Mouse (Mus musculus) erythroblast, embryonic 14.5 days (primary cell): ENCODE measurements around the gene 2310030G06Rik. TPM values are rescaled to one million over a fixed set of nuclear protein-coding genes. Genes with fewer than 3 reads are reported as not detected.

Experiments used
- H3K27me3 ChIP-seq: 2 replicates; pipeline ENCODE4 v1.6.1; 2012; ENCODE audit warnings: inconsistent platforms; ENCODE audit not compliant: control insufficient read depth
- H3K36me3 ChIP-seq: 2 replicates; pipeline ENCODE4 v1.6.1; 2012; ENCODE audit warnings: mild to moderate bottlenecking, inconsistent platforms; ENCODE audit not compliant: control insufficient read depth
- H3K4me1 ChIP-seq: 2 replicates; pipeline ENCODE4 v1.6.1; 2012; ENCODE audit warnings: inconsistent platforms; ENCODE audit not compliant: control insufficient read depth
- H3K4me3 ChIP-seq: replicated peaks from 2 replicates; pipeline ENCODE3; 2012; ENCODE audit warnings: moderate library complexity, mild to moderate bottlenecking, inconsistent platforms
- H3K9me3 ChIP-seq: 2 replicates; pipeline ENCODE4 v1.6.1; 2012; ENCODE audit warnings: low read length, inconsistent platforms, mixed read lengths; ENCODE audit not compliant: control insufficient read depth
- GATA1 ChIP-seq: IDR thresholded peaks from 2 replicates; pipeline ENCODE4 v1.6.1; 2012; ENCODE audit warnings: low read length, inconsistent platforms, mixed read lengths
- TAL1 ChIP-seq: IDR thresholded peaks from 3 replicates; pipeline ENCODE4 v1.6.1; 2012; ENCODE audit warnings: low read length, inconsistent platforms, mixed read lengths
- polyA plus RNA-seq: library from polyadenylated mRNA; stranded (reverse); fragments of >175 nt; gene quantifications from 2 replicates; pipeline ENCODE4 v1.2.3, GENCODE M21; 2012

Gene 2310030G06Rik
- polyA plus RNA-seq, 1 experiment = not detected

DNA sequence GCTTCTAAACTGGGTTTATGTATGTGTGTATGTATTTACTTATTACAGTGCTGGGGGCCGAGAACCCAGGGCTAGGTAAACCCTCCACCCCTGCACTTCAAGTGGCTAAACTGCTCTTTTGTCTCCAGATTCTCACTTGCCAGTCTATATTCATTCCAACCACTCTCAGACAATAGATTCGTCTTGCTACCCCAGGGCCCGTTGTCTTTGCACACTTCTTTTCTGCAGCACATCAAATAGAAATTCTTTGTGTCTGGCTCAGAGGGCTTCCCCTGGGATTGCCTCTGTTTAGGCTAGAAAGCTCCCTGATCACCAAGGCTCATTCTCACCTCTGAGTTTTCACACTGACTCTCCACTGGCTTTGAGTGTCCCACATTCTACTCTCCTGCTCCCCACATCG is 13.8 kb downstream of the 2310030G06Rik start:
- peaks cover 4% of the 10 kb centered on the region for H3K4me1 ChIP-seq
- no peak for TF ChIP-seq GATA1
- no peak for TF ChIP-seq TAL1
- no peaks in the 10 kb centered on the region for H3K36me3 ChIP-seq
- no peak overlapping the region for H3K4me3 ChIP-seq
- H3K9me3 ChIP-seq = no peaks in the 10 kb centered on the region
- peaks cover 25% of the 10 kb centered on the region for H3K27me3 ChIP-seq

DNA sequence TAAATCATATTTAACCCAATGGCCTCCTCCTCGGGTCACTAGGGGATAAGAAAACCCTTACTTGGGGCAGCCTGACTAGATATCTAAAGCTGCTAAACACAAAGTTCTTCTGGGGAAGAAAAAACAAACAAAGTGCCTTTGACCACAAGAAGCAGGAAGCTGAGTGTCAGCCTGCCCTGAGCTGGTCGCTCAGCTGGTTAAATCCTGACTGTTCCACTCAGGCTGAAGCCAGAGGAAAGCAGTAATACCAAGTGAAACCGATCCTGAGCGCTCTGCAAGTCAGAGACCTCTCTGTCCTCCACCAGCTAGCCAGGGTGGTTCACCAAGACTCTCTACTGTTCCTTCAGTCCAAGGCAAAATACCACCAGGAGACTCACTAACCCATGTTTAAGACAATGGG is 16.7 kb downstream of the 2310030G06Rik start:
- Histone ChIP-seq H3K36me3 (no peaks in the 10 kb centered on the region), H3K9me3 (no peaks in the 10 kb centered on the region), H3K27me3 (peaks cover 43% of the 10 kb centered on the region), H3K4me3 (no peak overlapping the region), H3K4me1 (peaks cover 4% of the 10 kb centered on the region)
- no peak for TF ChIP-seq TAL1
- TF ChIP-seq GATA1 = no peak

DNA sequence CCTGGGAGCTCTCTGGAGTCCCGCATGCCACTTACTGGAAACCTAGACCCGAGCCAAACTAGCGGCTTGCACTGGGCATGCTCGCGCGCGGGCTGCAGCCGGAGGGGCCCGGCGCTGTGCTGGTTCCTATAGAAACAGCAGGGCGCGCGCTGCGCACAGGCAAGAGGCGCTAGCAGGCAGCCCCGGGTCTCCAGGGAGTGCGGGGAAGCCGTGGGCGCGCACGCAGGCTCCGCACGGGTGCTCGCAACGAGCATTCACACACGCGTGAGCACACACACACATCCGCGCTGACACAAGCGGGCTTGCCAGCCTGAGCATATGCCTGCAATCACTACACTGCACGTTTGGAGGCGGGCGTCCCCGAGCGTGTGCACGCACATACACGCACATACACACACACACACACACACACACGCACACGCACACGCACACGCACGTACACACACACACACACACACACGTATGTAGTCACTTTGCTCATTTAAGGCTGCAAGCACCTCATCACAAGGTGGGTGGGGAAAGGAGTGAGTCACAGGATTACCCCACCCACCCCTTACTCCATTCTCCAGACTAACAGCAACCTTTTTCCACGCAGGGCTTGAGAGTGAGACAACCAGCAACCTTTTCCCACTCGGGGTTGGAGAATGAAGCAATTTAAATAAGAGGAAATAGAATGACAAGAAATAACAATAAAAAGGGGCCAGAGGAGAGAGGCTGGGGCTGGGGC is 18.2 kb downstream of the 2310030G06Rik start:
- Histone ChIP-seq H3K9me3 (no peaks in the 10 kb centered on the region), H3K4me3 (peak overlapping the region; percentile 44), H3K4me1 (peaks cover 4% of the 10 kb centered on the region), H3K27me3 (peaks cover 49% of the 10 kb centered on the region), H3K36me3 (no peaks in the 10 kb centered on the region)
- no peak for TF ChIP-seq GATA1
- no peak for TF ChIP-seq TAL1

DNA sequence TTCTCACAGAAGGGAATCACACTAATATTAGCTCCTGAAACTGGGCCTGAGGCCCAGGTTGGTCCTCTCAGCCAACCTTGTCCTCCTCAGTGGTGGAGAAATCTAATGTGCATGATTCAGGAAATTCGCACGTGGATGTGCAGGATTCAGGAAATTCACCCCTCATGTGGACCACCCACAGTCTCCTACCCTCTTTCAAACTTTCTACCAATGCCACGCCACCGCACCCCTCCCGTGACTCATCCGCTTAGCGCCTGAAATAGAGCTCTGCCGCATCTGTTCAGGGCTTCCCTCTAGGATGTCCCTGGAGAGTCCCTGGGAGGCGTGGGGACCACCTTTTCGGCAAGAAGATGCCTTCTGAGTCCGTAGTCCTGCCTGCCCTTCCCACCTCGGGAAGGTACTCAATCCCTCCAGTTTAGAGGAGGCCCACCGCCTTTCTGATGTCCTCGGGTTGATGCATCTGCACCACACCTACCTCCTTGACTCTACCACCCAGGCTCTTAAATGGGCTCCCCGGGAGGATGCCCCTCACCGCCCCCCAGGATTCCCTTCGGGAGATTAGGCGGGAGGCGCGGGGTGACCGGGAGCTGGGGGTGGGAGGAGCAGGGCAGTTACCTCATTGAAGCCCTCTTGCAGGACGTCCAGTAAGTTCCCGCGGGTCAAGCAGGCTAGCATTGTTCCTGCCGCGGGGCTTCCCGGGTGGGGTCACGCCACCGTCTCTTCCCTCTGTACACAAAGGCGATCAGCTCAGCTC is 19.0 kb downstream of the 2310030G06Rik start:
- TF ChIP-seq GATA1 (no peak), TAL1 (no peak)
- Histone ChIP-seq H3K27me3 (peaks cover 49% of the 10 kb centered on the region), H3K4me1 (peaks cover 4% of the 10 kb centered on the region), H3K36me3 (no peaks in the 10 kb centered on the region), H3K9me3 (no peaks in the 10 kb centered on the region), H3K4me3 (peak overlapping the region; percentile 44)

DNA sequence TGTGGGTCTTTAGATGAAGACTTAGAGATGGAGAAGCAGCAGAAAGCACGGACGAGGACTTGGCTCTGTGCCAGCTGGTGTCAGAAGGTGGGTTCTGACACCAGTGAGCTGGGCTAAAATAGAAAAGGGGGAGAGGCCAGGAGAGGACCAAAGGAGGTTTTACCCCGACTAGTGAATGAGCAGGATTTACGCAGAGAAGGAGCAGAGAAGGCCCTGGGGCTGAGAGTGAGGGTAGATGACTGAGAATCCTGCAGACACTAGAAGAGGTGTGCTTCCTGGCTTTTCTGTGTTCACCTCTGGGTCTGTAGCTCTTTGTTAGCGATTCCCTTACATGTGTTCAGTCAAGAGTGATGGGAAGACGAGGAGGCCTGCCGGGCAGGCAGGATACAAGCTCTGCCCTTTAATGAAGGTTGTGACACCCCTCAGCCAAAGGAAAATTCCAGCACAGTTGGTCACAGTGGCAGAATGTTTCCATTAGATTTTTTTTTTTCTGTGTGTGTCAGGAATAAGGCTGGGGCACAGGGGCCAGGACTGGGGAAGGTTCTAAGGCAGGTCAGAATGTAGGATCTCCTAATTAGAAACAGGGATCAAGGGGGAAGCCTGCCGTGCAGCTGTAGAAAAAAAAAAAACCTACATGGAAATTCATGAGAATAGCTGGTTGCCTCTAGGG is 20.3 kb downstream of the 2310030G06Rik start:
- no peaks in the 10 kb centered on the region for H3K9me3 ChIP-seq
- H3K4me3 ChIP-seq = no peak overlapping the region
- H3K27me3 ChIP-seq = peaks cover 49% of the 10 kb centered on the region
- no peaks in the 10 kb centered on the region for H3K36me3 ChIP-seq
- peaks cover 4% of the 10 kb centered on the region for H3K4me1 ChIP-seq
- no peak for TF ChIP-seq GATA1

DNA sequence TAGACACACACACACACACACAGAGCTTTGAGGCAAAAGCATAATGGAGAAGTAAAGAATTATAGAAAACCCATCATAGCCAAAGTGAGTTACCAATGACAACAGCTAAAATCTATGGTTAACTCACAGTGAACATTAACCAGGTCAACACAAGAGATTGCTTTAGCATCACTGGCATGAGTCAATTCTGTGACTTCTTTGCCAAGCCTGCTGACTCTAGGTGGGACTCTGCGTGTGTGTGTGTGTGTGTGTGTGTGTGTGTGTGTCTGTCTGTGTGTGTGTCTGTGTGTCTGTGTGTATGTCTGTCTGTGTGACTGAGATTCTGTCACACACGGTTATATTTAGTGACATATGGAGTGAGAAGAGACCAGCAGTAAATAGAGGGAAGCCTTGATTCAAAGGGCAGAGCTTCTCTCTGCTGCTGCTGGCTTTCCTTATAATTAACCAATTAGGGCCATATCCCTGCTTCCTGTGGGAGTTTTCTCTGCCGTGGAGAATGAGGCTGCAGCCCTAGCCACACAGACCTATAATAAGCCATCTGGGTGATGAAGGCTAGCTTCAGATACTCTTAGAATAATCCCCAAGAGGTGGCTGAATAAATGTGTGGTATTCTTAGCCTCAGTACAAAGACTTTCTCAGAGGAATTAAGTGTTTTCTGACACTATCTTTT is 21.5 kb downstream of the 2310030G06Rik start:
- Histone ChIP-seq H3K9me3 (no peaks in the 10 kb centered on the region), H3K4me1 (peaks cover 4% of the 10 kb centered on the region), H3K4me3 (no peak overlapping the region), H3K36me3 (no peaks in the 10 kb centered on the region), H3K27me3 (peaks cover 48% of the 10 kb centered on the region)
- no peak for TF ChIP-seq GATA1
- TF ChIP-seq TAL1 = no peak

DNA sequence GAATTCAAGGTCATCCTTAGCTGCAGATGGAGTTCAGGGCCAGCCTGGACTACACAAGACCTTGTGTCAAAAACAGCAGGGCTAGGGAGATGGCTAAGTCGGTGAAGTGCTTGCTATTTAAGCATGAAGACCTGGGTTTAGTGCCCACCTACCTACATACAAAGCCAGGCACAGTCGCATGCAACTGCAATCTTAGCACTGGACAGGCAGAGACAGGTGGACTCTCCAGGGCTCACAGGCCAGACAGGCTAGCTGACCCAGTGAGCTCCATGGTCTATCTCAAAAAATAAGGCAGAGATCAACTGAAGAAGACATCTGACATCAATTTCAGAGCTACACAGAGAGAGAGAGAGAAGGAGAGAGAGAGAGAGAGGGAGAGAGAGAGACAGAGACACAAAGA is 22.2 kb downstream of the 2310030G06Rik start:
- Histone ChIP-seq H3K9me3 (no peaks in the 10 kb centered on the region), H3K36me3 (no peaks in the 10 kb centered on the region), H3K4me3 (no peak overlapping the region), H3K27me3 (peaks cover 42% of the 10 kb centered on the region), H3K4me1 (peaks cover 4% of the 10 kb centered on the region)
- no peak for TF ChIP-seq TAL1
- no peak for TF ChIP-seq GATA1

DNA sequence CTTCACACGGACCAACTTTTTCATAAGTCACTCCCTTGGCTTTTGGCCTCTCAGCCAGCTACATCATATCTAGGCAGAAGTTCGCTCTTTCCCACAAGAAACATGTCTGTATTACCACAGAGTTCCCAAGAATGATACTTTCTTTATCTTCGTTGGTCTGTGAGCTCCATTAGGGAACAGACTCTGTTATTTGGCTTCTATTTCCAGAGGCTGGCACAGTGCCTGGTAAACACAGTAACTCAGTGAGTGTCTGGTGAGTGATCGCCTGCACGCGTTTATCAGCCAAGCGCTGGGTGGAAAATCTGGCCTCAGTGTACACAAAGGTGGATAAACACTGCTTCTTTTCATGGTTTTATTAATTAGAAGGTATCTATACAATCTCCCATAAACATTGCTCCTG is 22.9 kb downstream of the 2310030G06Rik start:
- H3K36me3 ChIP-seq = no peaks in the 10 kb centered on the region
- H3K9me3 ChIP-seq = no peaks in the 10 kb centered on the region
- H3K4me1 ChIP-seq = peaks cover 4% of the 10 kb centered on the region
- peaks cover 35% of the 10 kb centered on the region for H3K27me3 ChIP-seq
- TF ChIP-seq TAL1 (no peak), GATA1 (no peak)
- no peak overlapping the region for H3K4me3 ChIP-seq
